Mouse (Mus musculus): Measurements from ENCODE around the gene Ppp1r12a.
"Not testable (repeated sequence)": the region's sequence is repeated elsewhere in the genome, so short reads cannot be mapped to it uniquely, and the experiment has no call there.

Ppp1r12a gene

DNA sequence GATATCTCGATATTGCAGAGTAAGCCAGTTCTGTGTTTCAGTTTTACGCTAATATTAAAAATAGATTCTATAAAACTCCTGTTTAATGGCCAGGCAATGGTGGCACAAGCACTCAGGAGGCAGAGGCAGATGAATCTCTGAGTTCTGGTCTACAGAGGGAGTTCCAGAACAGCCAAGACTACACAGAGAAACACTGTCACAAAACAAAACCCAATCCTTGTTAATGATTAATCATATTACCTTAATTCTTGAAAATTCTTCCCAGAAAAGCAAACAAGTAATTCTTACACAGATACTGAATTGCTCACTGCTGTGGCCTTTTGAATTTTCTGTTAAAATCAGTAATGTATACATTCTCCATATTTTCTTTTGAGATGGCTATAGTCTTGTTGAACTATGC is 37.0 kb downstream of the Ppp1r12a start:
- no peak for DNase-seq (ENCODE audit: low spot score in 2 of 2)

DNA sequence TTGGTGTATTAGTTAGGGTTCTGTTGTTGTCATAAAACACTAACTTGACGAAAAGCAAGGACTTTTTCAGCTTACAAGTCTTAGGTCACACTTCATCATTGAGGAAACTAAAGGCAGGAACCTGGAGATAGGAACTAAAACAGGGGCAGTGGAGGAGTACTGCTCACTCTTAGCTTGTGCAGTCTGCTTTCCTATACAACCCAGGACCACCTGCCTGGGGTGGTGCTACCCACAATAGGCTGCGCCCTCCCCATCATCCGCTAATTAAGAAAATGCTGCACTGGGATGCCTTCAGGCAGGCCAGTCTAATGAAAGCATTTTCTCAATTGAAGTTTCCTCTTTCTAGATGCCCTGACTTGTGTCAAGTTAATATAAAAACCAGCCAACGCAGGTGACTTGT is 40.1 kb downstream of the Ppp1r12a start:
- DNase-seq (ENCODE audit: low spot score in 2 of 2) = no peak

DNA sequence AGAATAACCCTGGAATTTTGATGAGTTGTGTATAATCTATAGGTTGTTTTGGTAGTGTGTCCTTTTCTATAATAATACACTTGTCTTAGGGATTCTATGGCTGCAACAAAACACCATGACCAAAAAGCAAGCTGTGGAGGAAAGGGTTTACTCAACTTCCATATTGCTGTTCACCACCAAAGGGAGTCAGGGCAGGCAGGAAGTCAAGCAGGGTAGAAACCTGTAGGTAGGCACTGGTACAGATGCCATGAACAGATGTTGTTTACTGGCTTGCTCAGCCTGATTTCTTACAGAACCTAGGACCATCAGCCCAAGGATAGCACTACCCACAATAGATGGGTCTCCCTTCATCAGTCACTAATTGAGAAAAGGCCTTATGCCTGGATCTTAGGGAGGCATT is 41.4 kb downstream of the Ppp1r12a start:
- DNase-seq (ENCODE audit: low spot score in 2 of 2) = no peak

DNA sequence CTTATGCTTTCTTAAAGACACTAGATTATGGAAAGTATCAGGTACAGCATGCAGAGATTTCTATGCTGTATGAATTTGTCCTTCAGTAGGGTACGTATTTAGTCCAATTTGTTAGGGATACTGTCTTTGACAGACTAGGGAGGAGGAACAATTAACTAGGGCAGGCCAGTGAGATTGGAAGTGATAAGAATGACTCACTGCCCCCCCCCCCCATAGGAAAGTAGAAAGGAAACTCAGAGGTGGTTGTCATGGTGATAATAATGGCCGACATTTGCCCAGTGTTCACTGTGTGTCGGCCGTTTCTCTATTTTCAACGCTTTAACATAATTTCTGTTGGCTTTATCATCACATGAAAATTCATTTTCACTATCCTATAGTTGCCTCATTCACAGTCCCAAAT is 47.4 kb downstream of the Ppp1r12a start:
- DNase-seq (ENCODE audit: low spot score in 2 of 2) = no peak

DNA sequence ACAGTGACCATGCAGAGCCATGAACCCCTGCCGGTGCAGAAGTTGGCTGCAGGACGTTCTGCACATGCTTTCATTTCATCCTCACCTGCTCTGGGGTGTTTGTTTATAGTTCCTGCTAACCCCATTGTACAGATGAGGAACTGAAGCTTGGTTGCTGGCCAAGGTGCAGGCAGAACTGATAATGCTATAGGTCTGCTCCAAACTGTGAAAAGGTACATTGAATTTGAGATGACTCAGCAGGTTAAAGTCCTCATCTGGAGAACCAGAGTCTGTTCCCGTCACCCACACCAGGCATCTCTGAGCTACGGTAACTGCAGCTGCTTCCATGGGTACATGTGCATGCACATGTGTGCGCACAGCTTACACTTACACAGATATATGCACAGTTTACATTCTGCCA is 62.4 kb downstream of the Ppp1r12a start:
- no peak for DNase-seq (ENCODE audit: low spot score in 2 of 2)

DNA sequence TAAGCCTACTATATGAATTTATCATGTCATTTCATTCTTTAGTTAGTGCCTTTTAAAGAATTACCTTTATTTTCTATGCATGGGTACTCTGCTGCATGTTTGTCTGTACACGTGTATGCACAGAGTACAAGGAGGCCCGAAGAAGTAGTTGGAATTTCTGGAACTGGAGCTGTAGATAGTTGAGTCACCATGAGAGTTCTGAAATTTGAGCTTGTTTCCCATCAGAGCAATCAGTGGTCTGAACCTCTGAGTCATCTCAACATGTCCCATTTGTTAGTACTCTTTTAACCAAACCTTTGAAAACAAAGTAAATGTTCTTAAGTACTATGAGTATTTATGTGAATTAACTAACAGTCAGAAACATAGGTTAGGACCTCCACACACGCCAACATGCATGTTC is 75.1 kb downstream of the Ppp1r12a start:
- DNase-seq (ENCODE audit: low spot score in 2 of 2) = no peak

DNA sequence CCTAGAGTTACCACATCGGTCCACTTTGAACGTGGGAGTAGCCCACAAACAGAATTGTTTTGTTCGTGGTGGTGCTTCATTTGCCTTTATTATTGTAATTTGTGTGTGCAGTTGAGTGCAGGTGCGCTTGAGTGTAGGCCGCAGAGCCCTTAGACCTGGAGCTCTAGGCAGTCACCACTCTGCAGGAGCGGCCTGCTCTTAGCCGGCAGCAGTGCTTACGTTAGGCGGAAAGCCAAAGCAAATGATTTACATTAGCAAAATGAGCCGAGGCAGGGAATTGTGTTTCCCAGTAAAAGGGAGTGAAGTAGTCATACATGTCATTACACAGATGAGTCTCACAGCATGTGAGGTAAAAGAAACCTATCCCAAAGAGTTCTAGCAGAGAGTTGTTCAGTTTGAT is 77.1 kb downstream of the Ppp1r12a start:
- no peak for DNase-seq (ENCODE audit: low spot score in 2 of 2)

DNA sequence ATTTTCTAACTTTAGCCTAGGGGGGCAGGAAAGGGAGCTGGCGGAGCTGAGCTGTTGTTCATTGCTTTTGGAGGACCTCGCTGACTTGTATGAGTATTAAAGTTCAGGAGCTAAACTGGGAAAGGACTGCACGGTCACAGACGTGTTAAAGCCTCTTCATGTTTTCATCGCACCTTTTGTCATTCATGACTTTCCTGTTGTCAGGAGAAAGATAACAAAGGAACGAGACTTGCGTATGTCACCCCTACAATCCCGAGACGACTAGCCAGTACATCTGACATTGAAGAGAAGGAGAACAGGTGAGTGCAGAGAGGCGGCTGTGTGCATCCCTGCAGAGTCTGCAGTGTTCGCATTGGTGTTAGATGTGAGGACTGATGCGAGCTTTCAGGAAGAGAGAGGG is 88.7 kb downstream of the Ppp1r12a start:
- DNase-seq (ENCODE audit: low spot score in 2 of 2) = no peak

DNA sequence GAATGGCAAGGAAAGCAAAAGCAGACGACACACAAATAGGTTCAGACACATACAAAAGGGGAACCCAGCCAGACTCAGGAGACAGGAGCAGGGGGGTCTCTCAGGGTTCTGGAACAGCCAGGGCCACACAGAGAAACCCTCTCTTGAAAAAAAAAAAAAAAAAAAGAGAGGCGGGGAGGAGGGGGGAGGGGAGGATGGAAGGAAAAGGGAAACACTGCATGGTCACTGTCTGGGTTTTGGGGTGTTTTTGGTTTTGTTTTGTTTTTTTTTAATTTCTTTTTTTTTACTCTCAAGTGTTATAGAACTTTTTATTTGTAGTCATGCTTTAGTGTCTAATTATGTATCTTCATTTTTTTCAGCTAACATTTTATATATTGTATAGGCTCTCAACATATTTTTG is 89.2 kb downstream of the Ppp1r12a start:
- no peak for DNase-seq (ENCODE audit: low spot score in 2 of 2)

DNA sequence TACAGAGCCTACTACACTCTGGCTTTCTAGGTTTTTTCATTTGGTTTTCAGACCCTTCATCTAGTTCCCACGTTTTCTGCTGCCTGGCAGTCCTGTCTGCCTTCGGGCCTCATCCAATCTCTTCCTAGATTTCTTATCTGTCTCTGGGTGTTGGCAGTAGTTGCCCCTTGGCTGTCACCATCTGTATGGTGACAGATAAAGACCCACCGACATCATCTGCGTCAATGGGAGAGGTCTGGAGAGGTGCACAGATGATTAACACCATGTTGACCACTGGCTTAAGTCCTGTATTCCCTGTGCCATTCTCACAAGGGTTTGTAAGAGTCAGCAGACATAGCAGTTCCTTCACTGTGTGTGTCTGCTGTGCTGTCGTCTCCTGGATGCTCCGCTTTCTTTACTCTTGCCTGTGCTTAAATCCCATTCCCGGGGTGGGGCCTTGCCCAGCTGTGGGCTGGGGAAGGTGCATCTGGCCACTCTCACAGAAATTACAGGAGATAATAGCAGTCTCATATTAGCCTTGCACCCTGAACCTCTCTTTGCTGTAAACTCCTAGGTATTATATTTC is 93.9 kb downstream of the Ppp1r12a start:
- DNase-seq (ENCODE audit: low spot score in 2 of 2) = no peak

DNA sequence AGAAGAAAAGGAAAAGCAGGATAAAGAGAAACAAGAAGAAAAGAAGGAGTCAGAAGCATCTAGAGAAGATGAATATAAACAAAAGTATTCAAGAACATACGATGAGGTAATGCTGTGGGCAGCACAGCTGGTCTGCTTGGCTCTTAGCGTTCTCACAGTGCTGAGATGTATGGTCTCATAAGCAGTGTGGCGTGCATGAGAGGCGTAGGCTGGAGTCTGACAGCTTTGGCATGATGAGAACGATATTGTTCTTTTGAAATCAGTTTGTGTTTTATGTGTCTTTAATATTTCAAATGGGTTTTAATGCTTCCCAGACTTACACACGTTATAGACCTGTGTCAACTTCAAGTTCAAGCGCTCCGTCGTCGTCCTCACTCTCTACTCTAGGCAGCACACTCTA is 98.9 kb downstream of the Ppp1r12a start:
- no peak for DNase-seq (ENCODE audit: low spot score in 2 of 2)

DNA sequence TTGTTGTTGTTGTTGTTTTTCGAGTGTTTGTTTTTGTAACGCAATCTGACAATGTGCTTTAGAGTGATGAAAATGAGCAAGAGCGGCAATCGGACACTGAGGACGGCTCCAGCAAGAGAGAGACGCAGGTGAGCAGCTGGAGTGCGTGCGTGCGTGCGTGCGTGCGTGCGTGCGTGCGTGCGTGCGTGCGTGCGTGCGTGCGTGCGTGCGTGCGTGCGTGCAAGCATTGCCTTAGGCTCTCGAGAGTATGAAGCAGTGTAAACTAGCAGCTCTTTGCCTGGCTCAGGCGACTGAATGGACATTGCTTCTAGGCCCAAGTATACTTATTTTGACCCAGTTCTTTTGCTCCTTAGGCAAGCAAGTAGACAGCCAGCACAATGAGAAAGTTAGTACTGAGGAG is 102.6 kb downstream of the Ppp1r12a start:
- DNase-seq (ENCODE audit: low spot score in 2 of 2) = no peak

DNA sequence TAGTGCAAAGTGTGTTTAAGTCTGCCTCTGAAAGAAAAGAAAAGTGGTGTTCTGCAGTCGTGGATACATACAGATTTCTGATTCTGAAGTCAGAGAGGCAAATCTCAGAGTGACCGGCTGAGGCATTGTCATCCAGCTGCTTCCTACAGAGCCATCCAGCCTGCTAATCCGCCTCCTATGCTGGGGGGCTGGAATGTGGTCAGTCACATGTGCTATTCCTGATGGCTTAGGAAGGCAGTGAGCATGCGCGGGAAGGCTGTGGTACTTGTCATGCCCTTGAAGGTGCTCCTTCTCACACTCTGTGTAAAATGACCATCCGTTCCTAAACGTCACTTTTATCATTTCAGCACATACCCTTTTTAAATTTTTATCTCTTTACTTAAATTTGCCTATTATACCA is 109.2 kb downstream of the Ppp1r12a start:
- DNase-seq (ENCODE audit: low spot score in 2 of 2) = no peak

DNA sequence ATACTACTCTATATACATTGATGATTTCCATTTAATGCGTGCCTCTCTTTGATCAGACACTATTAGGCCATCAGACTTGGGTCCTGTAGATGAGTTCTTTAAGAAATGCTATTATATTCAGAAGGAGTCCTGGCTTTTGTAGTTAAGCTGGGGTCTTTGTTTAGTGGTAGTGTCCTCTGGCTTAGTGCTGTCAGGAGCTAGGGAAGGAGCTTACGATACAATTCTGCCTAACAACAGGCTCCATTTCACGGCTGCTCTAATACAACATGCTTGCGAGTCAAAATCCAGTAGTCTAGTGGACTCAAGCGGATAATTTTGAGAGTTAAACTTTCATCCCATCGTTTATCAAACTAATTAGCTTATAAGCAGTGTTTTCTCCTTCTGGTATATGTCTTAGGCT is 114.7 kb downstream of the Ppp1r12a start:
- no peak for DNase-seq (ENCODE audit: low spot score in 2 of 2)

DNA sequence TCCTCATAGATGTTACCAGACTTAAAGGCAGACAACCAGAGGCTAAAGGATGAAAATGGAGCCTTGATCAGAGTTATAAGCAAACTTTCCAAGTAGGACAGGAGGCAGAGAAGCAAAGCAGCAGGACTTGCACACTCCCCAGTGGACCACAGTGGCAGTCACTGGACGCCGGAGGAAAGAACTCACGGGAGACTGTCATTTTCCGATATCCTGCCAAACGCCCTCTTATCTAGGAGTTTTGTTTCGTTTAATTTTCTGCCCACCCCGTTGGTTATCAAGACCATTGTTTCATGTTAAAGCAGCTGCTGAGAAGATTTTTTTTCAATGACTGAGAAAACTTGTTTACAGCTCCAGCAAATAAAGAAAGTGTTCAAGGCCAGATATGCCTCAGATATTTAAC is 115.2 kb downstream of the Ppp1r12a start:
- DNase-seq (ENCODE audit: low spot score in 2 of 2) = no peak

DNA sequence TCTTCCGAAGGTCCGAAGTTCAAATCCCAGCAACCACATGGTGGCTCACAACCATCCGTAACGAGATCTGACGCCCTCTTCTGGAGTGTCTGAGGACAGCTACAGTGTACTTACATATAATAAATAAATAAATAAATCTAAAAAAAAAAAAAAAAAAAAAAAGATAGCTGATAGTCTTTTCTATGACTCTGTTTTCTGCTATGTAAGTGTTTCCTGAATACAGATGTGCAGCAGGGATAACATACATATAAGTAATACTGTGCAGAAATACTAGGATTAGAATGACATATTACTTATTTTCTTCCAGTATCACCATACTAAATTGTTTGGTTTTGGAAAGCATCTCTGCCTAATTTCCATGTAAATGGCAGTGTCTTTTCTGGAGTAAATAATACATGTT is 119.1 kb downstream of the Ppp1r12a start:
- not testable (repeated sequence) for DNase-seq (ENCODE audit: low spot score in 2 of 2)

DNA sequence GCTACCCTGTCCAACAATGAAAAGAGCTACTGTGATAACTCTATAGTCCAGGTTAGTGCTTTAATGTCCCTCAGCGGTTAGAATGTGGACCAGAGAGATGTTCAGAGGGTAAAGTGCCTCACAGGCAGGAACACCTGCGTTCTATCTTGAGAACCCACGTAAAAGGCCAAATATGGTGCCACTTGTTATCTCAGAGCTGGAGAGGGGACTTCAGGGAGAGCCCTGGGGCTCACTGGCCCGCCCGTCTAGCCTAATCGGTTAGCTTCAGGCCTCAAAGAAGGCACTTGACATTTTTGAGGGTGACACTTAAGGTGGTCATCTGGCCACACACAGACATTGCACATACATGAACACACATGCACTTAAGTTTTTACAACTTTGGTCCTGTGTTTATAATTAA is 120.4 kb downstream of the Ppp1r12a start:
- no peak for DNase-seq (ENCODE audit: low spot score in 2 of 2)

DNA sequence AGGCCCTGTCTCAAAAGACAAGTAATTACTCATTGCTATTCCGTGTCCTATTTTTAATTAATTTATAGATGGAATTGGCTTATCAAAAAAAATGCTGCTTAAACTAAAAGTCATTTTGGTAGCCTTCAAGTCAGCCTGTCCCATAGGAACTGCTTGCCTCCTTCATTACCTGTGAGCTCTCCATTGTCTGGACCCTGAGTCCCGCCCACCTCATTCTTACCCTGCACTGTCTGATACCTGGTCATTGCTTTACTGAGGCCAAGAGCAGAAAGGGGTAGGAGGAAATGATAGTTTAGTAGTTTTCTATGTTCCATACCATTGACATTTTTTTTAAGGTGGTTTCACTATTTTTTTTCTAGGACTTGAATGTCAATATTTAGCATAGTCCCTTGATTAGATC is 121.4 kb downstream of the Ppp1r12a start:
- no peak for DNase-seq (ENCODE audit: low spot score in 2 of 2)

DNA sequence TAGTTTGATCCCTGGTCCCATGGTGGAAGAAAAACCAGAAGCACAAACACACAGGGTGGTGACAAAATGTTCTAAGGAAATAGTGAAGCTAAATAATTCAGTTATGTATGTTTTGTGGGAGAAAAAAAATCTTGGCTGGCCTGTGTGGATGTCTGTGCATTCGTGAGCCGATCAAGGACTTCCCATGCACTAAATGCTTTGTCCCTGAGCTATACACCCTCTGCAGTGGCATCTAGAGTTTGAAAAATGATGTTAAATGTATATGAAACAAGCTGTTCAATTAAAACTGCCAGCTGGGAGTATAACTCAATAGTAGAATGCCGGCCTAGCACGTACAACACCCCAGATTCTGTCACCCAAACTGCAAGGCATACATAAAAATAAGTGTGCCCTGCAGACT is 121.8 kb downstream of the Ppp1r12a start:
- no peak for DNase-seq (ENCODE audit: low spot score in 2 of 2)

DNA sequence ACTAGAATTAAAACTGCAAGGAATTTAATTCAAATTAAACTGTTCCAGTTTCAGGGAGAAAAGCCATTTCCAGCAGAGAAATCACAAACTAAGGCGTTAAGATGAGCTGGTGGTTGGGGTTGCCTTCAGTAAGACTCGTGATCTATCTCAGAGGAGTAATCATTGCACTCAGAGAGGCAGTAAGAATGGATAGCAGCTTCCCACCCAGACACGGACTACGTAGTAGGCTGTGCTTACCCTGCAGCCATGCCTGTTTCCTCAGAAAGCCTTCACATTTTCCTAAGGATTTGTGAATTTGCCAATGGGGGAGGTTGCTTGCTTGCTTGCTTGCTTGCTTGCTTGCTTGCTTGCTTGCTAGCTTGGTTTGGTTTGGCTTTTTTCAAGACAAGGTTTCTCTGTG is 122.5 kb downstream of the Ppp1r12a start:
- DNase-seq (ENCODE audit: low spot score in 2 of 2) = no peak

DNA sequence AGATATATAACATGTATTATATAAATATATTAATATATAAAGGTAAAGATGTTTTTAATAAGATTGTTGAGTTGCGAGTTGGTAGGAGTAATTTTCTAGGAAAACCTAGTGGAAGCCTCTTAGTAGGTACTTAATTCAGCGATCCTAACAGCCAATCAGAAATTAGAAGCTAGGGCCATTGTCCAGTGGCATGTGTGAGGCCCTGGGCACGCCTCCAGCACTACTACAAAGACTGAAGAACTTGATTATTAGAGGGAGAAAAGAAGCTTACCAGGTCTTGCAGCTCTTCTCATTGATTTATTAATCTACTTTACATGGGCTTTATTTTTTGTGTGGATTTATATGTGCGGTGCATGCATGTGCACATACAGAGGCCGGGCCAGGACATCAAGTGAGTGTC is 123.0 kb downstream of the Ppp1r12a start:
- DNase-seq (ENCODE audit: low spot score in 2 of 2) = no peak

DNA sequence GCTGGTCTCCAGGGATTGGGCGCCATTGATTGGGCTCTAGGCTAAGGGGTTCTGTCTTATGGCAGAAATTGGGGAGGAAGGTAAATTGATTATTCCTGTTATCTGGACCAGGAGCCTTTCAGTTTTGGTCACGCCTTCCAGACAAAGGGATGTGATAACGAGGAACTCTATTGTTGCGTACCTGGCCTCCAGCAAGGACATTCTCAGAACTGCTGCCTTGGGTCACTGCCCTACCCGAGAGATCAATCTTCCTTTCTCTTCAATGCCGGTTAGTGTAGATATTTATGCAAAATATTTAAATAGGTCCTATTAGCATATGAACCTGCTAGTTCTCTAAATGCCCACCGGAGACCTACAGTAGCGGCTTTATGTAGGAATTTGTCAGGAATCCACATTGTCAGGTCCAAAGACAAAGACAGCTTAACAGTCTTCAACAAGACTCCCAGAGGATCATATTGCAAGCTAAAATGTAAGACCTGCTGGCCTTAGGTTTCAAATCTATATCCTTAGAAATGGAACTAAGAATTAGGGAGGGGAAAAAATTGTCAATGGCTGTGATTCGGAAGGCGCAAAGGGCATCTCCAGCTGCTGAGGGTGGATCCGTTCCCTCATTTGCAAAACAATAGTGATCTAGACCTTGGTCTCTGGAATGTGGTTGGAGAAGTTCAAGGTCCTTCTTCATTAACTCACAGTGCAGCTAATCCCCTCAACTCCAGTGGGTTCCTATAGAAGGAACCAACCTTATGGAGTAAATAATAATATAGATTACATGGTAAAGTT is 124.9 kb downstream of the Ppp1r12a start:
- DNase-seq (ENCODE audit: low spot score in 2 of 2) = no peak

DNA sequence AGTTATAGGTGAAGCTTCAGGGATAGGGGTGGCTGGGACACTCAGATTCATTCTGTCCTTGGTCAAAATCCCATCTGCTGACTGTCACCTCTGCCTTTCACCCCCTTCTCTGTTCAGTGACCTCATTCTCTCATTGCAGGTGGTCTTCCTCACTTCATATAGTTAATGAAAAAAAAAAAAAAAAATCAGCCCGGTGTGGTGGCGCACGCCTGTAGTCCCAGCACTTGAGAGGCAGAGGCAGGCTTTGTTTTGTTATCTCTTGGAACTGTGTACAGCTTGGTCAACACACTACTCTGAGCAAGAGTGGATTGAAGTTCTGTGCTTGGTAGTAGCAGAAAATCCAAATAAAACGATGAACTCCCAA is 125.4 kb downstream of the Ppp1r12a start:
- DNase-seq (ENCODE audit: low spot score in 2 of 2) = no peak

DNA sequence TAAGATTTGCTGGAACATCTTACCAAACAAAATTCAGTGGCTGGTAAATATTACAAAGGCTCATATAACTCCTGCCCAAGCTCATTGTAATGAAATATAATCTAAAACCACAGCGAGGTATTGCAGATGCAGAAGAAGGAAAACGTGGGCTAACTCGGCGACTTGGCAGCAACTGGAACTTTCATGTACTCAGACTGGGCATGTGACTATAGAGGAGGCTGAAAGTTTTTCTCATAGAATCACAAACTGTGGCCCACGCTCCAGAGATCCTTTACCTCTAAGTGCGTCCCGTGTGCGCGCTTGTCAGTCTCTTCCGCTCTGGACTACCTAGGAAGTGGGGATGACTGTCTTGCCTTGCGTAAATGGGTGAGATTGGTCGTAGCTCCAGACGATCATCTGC is 128.1 kb downstream of the Ppp1r12a start:
- DNase-seq (ENCODE audit: low spot score in 2 of 2) = no peak
